Comparison of ENCODE assay signal across 9 mouse cellular contexts in the genomic region with DNA sequence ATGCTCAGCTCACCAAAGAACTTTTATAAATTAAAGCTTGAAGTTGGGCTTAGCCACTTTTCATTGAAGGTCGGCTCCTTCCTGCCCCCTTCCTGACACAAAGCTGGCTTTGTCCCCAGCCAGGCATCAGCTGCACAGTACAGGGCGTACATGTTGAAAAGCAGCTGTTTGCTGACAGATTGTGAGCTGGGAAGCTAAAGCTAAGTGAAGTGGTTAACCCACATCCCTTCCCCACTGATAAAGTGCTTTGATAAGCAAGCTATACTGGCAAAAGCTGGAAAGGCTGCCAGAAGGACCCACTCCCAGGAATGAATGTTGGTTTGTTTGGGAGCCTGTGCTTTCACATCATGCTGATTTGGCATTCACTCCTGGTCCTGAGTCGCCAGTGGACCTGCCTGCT.
DNase-seq lines count a peak whose midpoint lies in the region; ATAC-seq and TF ChIP-seq lines count a peak whose summit lies in the region.
"Had no signal": no experiment of that assay in that cellular context is flagged by ENCODE, and none has a peak within 500 bp of the region (broad histone marks: within the 10 kb centered on the region; RNA-seq: fewer than 3 reads in every experiment).

No protein-coding gene starts in this region.

- no peaks in the 10 kb centered on the region for H3K36me3 ChIP-seq in kidney, adult 2 months (ENCODE audit: control insufficient read depth, insufficient read depth, low read length)
- no peaks in the 10 kb centered on the region for H3K36me3 ChIP-seq in forebrain, embryonic 16.5 days (ENCODE audit: control insufficient read depth, insufficient read depth)
- no peaks in the 10 kb centered on the region for H3K36me3 ChIP-seq in hindbrain, postnatal 0 days (ENCODE audit: insufficient read depth, low read length)
- H3K36me3 ChIP-seq in midbrain, embryonic 12.5 days: no peaks in the 10 kb centered on the region

- TF ChIP-seq POLR2A in kidney, adult 2 months (IDR thresholded peaks at IDR 0.05; ENCODE audit: low read depth, low read length): no peak

- no peak overlapping the region for H3K27ac ChIP-seq in kidney, adult 2 months (ENCODE audit: insufficient read depth, low read depth, low read length)
- no peak overlapping the region for H3K27ac ChIP-seq in forebrain, embryonic 16.5 days (ENCODE audit: low read length)
- no peak overlapping the region for H3K27ac ChIP-seq in hindbrain, postnatal 0 days
- H3K27ac ChIP-seq in midbrain, embryonic 12.5 days (replicated peaks): peak overlapping the region; percentile 49
- H3K27ac ChIP-seq: heart, adult 2 months had no signal

- H3K9ac ChIP-seq in forebrain, embryonic 16.5 days (replicated peaks; ENCODE audit: low read depth, low read length): no peak overlapping the region
- no peak overlapping the region for H3K9ac ChIP-seq in hindbrain, postnatal 0 days (replicated peaks; ENCODE audit: low read length)
- H3K9ac ChIP-seq in midbrain, embryonic 12.5 days (replicated peaks): no peak overlapping the region

- no peaks in the 10 kb centered on the region for H3K27me3 ChIP-seq in kidney, adult 2 months (replicated peaks; ENCODE audit: control insufficient read depth, insufficient read depth, low read length)
- H3K27me3 ChIP-seq in forebrain, embryonic 16.5 days (replicated peaks; ENCODE audit: control insufficient read depth, insufficient read depth, low read length): no peaks in the 10 kb centered on the region
- no peaks in the 10 kb centered on the region for H3K27me3 ChIP-seq in hindbrain, postnatal 0 days (ENCODE audit: insufficient read depth, low read length)
- no peaks in the 10 kb centered on the region for H3K27me3 ChIP-seq in midbrain, embryonic 12.5 days

- no peaks in the 10 kb centered on the region for H3K4me1 ChIP-seq in kidney, adult 2 months (ENCODE audit: control insufficient read depth, insufficient read depth, low read length)
- peaks cover 3% of the 10 kb centered on the region for H3K4me1 ChIP-seq in forebrain, embryonic 16.5 days (replicated peaks; ENCODE audit: control insufficient read depth, insufficient read depth, low read length)
- H3K4me1 ChIP-seq in hindbrain, postnatal 0 days (ENCODE audit: insufficient read depth, low read length): no peaks in the 10 kb centered on the region
- H3K4me1 ChIP-seq in midbrain, embryonic 12.5 days: peaks cover 6% of the 10 kb centered on the region; the same call in 1 of the 2 replicates

- no peak for TF ChIP-seq CTCF in kidney, adult 2 months (conservative IDR thresholded peaks at IDR 0.05; ENCODE audit: insufficient read depth, insufficient read length, low read depth, low read length)
- no peak for TF ChIP-seq CTCF in hindbrain, postnatal 0 days (IDR thresholded peaks at IDR 0.05; ENCODE audit: low read depth)

- 42% methylated on average over 3 of the region's 3 CpGs for WGBS in kidney, adult 2 months
- WGBS in forebrain, embryonic 16.5 days: 14% methylated on average over 3 of the region's 3 CpGs
- 14% methylated on average over 3 of the region's 3 CpGs for WGBS in hindbrain, postnatal 0 days
- WGBS in midbrain, embryonic 12.5 days: 16% methylated on average over 3 of the region's 3 CpGs

- no peak overlapping the region for H3K4me3 ChIP-seq in kidney, adult 2 months (ENCODE audit: insufficient read depth, low read depth, low read length)
- no peak overlapping the region for H3K4me3 ChIP-seq in forebrain, embryonic 16.5 days (replicated peaks; ENCODE audit: low read length)
- no peak overlapping the region for H3K4me3 ChIP-seq in hindbrain, postnatal 0 days (ENCODE audit: low read length)
- H3K4me3 ChIP-seq in midbrain, embryonic 12.5 days: no peak overlapping the region
- H3K4me3 ChIP-seq: heart, adult 2 months had no signal

- no peak overlapping the region for H3K4me2 ChIP-seq in forebrain, embryonic 16.5 days (ENCODE audit: low read length)
- no peak overlapping the region for H3K4me2 ChIP-seq in hindbrain, postnatal 0 days (ENCODE audit: low read depth, low read length)
- no peak overlapping the region for H3K4me2 ChIP-seq in midbrain, embryonic 12.5 days (replicated peaks)

- ATAC-seq in forebrain, embryonic 16.5 days: peak; percentile 87; the same call in 1 of the 2 replicates
- ATAC-seq in hindbrain, postnatal 0 days: peak; percentile 62; the same call in 1 of the 2 replicates
- ATAC-seq in midbrain, embryonic 12.5 days (ENCODE audit: low FRiP score, low read depth): peak; percentile 94

- peak; percentile 5 for DNase-seq in kidney, adult 2 months
- DNase-seq in kidney, adult 11 months: no peak
- DNase-seq in hindbrain, postnatal 0 days (ENCODE audit: low spot score): peak; percentile 42
- no peak for DNase-seq in B cell, adult 2 months
- DNase-seq in urinary bladder, postnatal 14 days (ENCODE audit: low spot score): no peak
- DNase-seq in right cerebral cortex, postnatal 14 days: no peak

- no peaks in the 10 kb centered on the region for H3K9me3 ChIP-seq in forebrain, embryonic 16.5 days (ENCODE audit: control insufficient read depth, low read length)
- H3K9me3 ChIP-seq in hindbrain, postnatal 0 days (ENCODE audit: low read length): no peaks in the 10 kb centered on the region
- no peaks in the 10 kb centered on the region for H3K9me3 ChIP-seq in midbrain, embryonic 12.5 days

Comparison
In these comparisons a context has a peak if more than half of its experiments do, and no peak if none do; other contexts are left out.
1. DNase-seq: peak in kidney, adult 2 months (single experiment) and hindbrain, postnatal 0 days (single experiment); none in kidney, adult 11 months (single experiment), B cell, adult 2 months (0 of 2), urinary bladder, postnatal 14 days (single experiment) and right cerebral cortex, postnatal 14 days (single experiment).
2. Peak in every context shown above with its lines, with median percentiles within 50 percentile points of each other: ATAC-seq.